Mouse (Mus musculus): ENCODE data around the gene Arhgap30. TPM values are rescaled to one million over a fixed set of nuclear protein-coding genes. Genes with fewer than 3 reads are reported as not detected.

Arhgap30 gene
- total and polyA plus RNA-seq, 2 experiments from 2014 or later, result 0.65 to 0.81 TPM

- WGBS, result 83% methylated on average over 5 of the region's 5 CpGs
- ATAC-seq, result no peak
These were observed 35.9 kb downstream of the Arhgap30 start for GRCm38 (mm10) chr1:171424638-171425037.

GRCm38 (mm10) chr1:171425126-171425525 is 36.4 kb downstream of the Arhgap30 start:
- no peak overlapping the region for H3K27ac ChIP-seq (ENCODE audit: low read depth, low read length)
- H3K27me3 ChIP-seq (ENCODE audit: insufficient read depth, low read length), result no peaks in the 10 kb centered on the region
- ATAC-seq (no peak), DNase-seq (no peak)
- no peaks in the 10 kb centered on the region for H3K4me1 ChIP-seq (ENCODE audit: insufficient read depth)
- 80% methylated on average over 4 of the region's 4 CpGs for WGBS
- no peak overlapping the region for H3K4me3 ChIP-seq (ENCODE audit: low read depth, low read length)
- H3K9me3 ChIP-seq (ENCODE audit: low read length), result no peaks in the 10 kb centered on the region
- H3K36me3 ChIP-seq (ENCODE audit: insufficient read depth), result peaks cover 15% of the 10 kb centered on the region; the same call in 1 of the 2 replicates
- TF ChIP-seq CTCF (IDR thresholded peaks at IDR 0.05; ENCODE audit: low read depth), result no peak
- H3K9ac ChIP-seq, result no peak overlapping the region
- no peak overlapping the region for H3K4me2 ChIP-seq (ENCODE audit: low read depth)

More at GRCm38 (mm10) chr1:171424638-171425037, 35.9 kb downstream of the Arhgap30 start:
- Histone ChIP-seq H3K36me3 (ENCODE audit: insufficient read depth) (peaks cover 19% of the 10 kb centered on the region), H3K4me1 (ENCODE audit: insufficient read depth) (no peaks in the 10 kb centered on the region), H3K9me3 (ENCODE audit: low read length) (no peaks in the 10 kb centered on the region), H3K27ac (ENCODE audit: low read depth, low read length) (no peak overlapping the region), H3K27me3 (ENCODE audit: insufficient read depth, low read length) (no peaks in the 10 kb centered on the region), H3K9ac (no peak overlapping the region), H3K4me2 (ENCODE audit: low read depth) (no peak overlapping the region), H3K4me3 (ENCODE audit: low read depth, low read length) (no peak overlapping the region)
- TF ChIP-seq CTCF (IDR thresholded peaks at IDR 0.05; ENCODE audit: low read depth), result no peak
- no peak for DNase-seq

GRCm38 (mm10) chr1:171432158-171432557 is 43.4 kb downstream of the Arhgap30 start:
- Histone ChIP-seq H3K36me3 (ENCODE audit: insufficient read depth) (no peaks in the 10 kb centered on the region), H3K27me3 (ENCODE audit: insufficient read depth, low read length) (0 out of 2 replicates have a peak, but pooled peaks cover 4% of the 10 kb centered on the region), H3K4me3 (ENCODE audit: low read depth, low read length) (no peak overlapping the region), H3K9ac (no peak overlapping the region), H3K4me2 (ENCODE audit: low read depth) (no peak overlapping the region), H3K9me3 (ENCODE audit: low read length) (no peaks in the 10 kb centered on the region), H3K27ac (ENCODE audit: low read depth, low read length) (no peak overlapping the region), H3K4me1 (ENCODE audit: insufficient read depth) (no peaks in the 10 kb centered on the region)
- ATAC-seq (no peak), DNase-seq (no peak)
- TF ChIP-seq CTCF (IDR thresholded peaks at IDR 0.05; ENCODE audit: low read depth), result no peak
- 83% methylated on average over 5 of the region's 5 CpGs for WGBS

GRCm38 (mm10) chr1:171435288-171435814 is 46.6 kb downstream of the Arhgap30 start:
- Histone ChIP-seq H3K4me1 (ENCODE audit: insufficient read depth) (no peaks in the 10 kb centered on the region), H3K27ac (ENCODE audit: low read depth, low read length) (no peak overlapping the region), H3K9me3 (ENCODE audit: low read length) (no peaks in the 10 kb centered on the region), H3K9ac (no peak overlapping the region), H3K4me3 (ENCODE audit: low read depth, low read length) (no peak overlapping the region), H3K27me3 (ENCODE audit: insufficient read depth, low read length) (peaks cover 23% of the 10 kb centered on the region), H3K4me2 (ENCODE audit: low read depth) (no peak overlapping the region), H3K36me3 (ENCODE audit: insufficient read depth) (no peaks in the 10 kb centered on the region)
- DNase-seq, result no peak
- TF ChIP-seq CTCF (IDR thresholded peaks at IDR 0.05; ENCODE audit: low read depth), result no peak
- 63% methylated on average over 7 of the region's 7 CpGs for whole genome bisulfite sequencing
- ATAC-seq, result no peak

- ATAC-seq, result no peak
- no peak overlapping the region for H3K27ac ChIP-seq (ENCODE audit: low read depth, low read length)
- DNase-seq, result no peak
- no peaks in the 10 kb centered on the region for H3K36me3 ChIP-seq (ENCODE audit: insufficient read depth)
- no peak overlapping the region for H3K4me2 ChIP-seq (ENCODE audit: low read depth)
- no peaks in the 10 kb centered on the region for H3K4me1 ChIP-seq (ENCODE audit: insufficient read depth)
- H3K9ac ChIP-seq, result no peak overlapping the region
- 73% methylated on average over 1 of the region's 1 CpGs for WGBS
- TF ChIP-seq CTCF (IDR thresholded peaks at IDR 0.05; ENCODE audit: low read depth), result no peak
- H3K27me3 ChIP-seq (ENCODE audit: insufficient read depth, low read length), result peaks cover 23% of the 10 kb centered on the region
- H3K9me3 ChIP-seq (ENCODE audit: low read length), result no peaks in the 10 kb centered on the region
- H3K4me3 ChIP-seq (ENCODE audit: low read depth, low read length), result no peak overlapping the region
These were observed 47.2 kb downstream of the Arhgap30 start for GRCm38 (mm10) chr1:171435974-171436373.

GRCm38 (mm10) chr1:171437264-171438013 is 48.7 kb downstream of the Arhgap30 start, which contains the start of gene F11r:
Gene F11r, plus strand, starts transcription at chr1:171437535.
- no peak within 1 kb of the TSS for H3K27ac ChIP-seq (ENCODE audit: low read depth, low read length)
- peak within 1 kb of the TSS; percentile 29 for H3K4me3 ChIP-seq (ENCODE audit: low read depth, low read length)
- DNase-seq, result peak; percentile 16
- H3K4me1 ChIP-seq (ENCODE audit: insufficient read depth), result no peaks in the 10 kb centered on the region
- H3K4me2 ChIP-seq (ENCODE audit: low read depth), result peak within 1 kb of the TSS; percentile 43
- H3K27me3 ChIP-seq (ENCODE audit: insufficient read depth, low read length), result peaks cover 23% of the 10 kb centered on the region
- no peaks in the 10 kb centered on the region for H3K36me3 ChIP-seq (ENCODE audit: insufficient read depth)
- 2% methylated on average over 46 of the region's 46 CpGs for WGBS
- peak; percentile 82 for ATAC-seq
- no peak for TF ChIP-seq CTCF (IDR thresholded peaks at IDR 0.05; ENCODE audit: low read depth)
- H3K9me3 ChIP-seq (ENCODE audit: low read length), result no peaks in the 10 kb centered on the region
- peak within 1 kb of the TSS; percentile 18; the same call in 1 of the 2 replicates for H3K9ac ChIP-seq
